Mouse (Mus musculus) liver, embryonic 11.5 days (tissue): Measurements from ENCODE around the gene Cdk11b. TPM values are rescaled to one million over a fixed set of nuclear protein-coding genes. Genes with fewer than 3 reads are reported as not detected.
A peak's percentile ranks its signal among the peaks of the same experiment; 100 is the strongest.
"Not testable (repeated sequence)": the region's sequence is repeated elsewhere in the genome, so short reads cannot be mapped to it uniquely, and the experiment has no call there.

ENCODE experiments used
- ATAC-seq: fragments of 200-750 bp; cut with Nextera tagmentation; replicated peaks from 2 replicates; pipeline ENCODE4 v1.8.0; 2017; ENCODE audit warnings: moderate number of reproducible peaks, mild to moderate bottlenecking, moderate TSS enrichment, moderate library complexity; ENCODE audit not compliant: low FRiP score
- DNase-seq: peaks from one replicate; pipeline ENCODE4 v3.0.0-alpha.2; 2017; ENCODE audit warnings: low spot score
- H3K27ac ChIP-seq: fragments of 300-500 bp; sonication (generic); 2 replicates; pipeline ENCODE4 v1.5.1; 2014; ENCODE audit warnings: mild to moderate bottlenecking, low read depth, low read length, control low read depth
- H3K27me3 ChIP-seq: fragments of 300-500 bp; sonication (generic); replicated peaks from 2 replicates; pipeline ENCODE4 v1.6.1; 2014; ENCODE audit warnings: low read length, mixed read lengths; ENCODE audit not compliant: control insufficient read depth, insufficient read depth
- H3K36me3 ChIP-seq: fragments of 300-500 bp; sonication (generic); 2 replicates; pipeline ENCODE4 v1.6.1; 2014; ENCODE audit warnings: mild to moderate bottlenecking, low read length, moderate library complexity, mixed read lengths; ENCODE audit not compliant: control insufficient read depth, insufficient read depth
- H3K4me1 ChIP-seq: fragments of 300-500 bp; sonication (generic); replicated peaks from 2 replicates; pipeline ENCODE4 v1.6.1; 2014; ENCODE audit warnings: low read length, mixed read lengths; ENCODE audit not compliant: control insufficient read depth, insufficient read depth
- H3K4me2 ChIP-seq: fragments of 300-500 bp; sonication (generic); 2 replicates; pipeline ENCODE4 v1.6.1; 2014; ENCODE audit warnings: mild to moderate bottlenecking, control low read depth, moderate library complexity
- H3K4me3 ChIP-seq: fragments of 300-500 bp; sonication (generic); 2 replicates; pipeline ENCODE4 v1.5.1; 2014; ENCODE audit warnings: low read depth, low read length, control low read depth
- H3K9ac ChIP-seq: fragments of 300-500 bp; sonication (generic); 2 replicates; pipeline ENCODE4 v1.6.1; 2014; ENCODE audit warnings: low read depth, low read length, control low read depth
- H3K9me3 ChIP-seq: fragments of 300-500 bp; sonication (generic); 2 replicates; pipeline ENCODE4 v1.6.1; 2016; ENCODE audit warnings: low read length, inconsistent platforms, mixed read lengths; ENCODE audit not compliant: control insufficient read depth
- WGBS: fragments of 180-500 bp; shearing (Covaris S2); extraction: QIAGEN DNeasy Blood & Tissue Kit; methylation state at CpG from one replicate; pipeline ENCODE4 v1.1.7; 2014; 5-methylcytosine and 5-hydroxymethylcytosine counted together
- polyA plus RNA-seq: library from polyadenylated mRNA; unstranded; fragments of >200 nt; fragmentation: Nextera tagmentation; extraction: Ambion mirVana; gene quantifications from 2 replicates; pipeline ENCODE4 v1.2.1, GENCODE M21; 2014

Gene Cdk11b
- polyA plus RNA-seq, 1 experiment from 2014 or later: 64.9 TPM

- DNase-seq (no peak), ATAC-seq (peak; percentile 6; the same call in 1 of the 2 replicates)
- no peak overlapping the region for H3K27ac ChIP-seq
- peak overlapping the region; percentile 72 for H3K4me2 ChIP-seq
- H3K36me3 ChIP-seq: no peaks in the 10 kb centered on the region
- 0 out of 2 replicates have a peak overlapping the region, but pooled peaks have one; percentile 38 for H3K9ac ChIP-seq
- H3K9me3 ChIP-seq: no peaks in the 10 kb centered on the region
- H3K27me3 ChIP-seq: no peaks in the 10 kb centered on the region
- WGBS: 1% methylated on average over 8 of the region's 8 CpGs
- H3K4me3 ChIP-seq: peak overlapping the region; percentile 89
- peaks cover 6% of the 10 kb centered on the region for H3K4me1 ChIP-seq
These were observed 45.0 kb downstream of the Cdk11b start for GRCm38 (mm10) chr4:155669598-155670075.

- H3K27me3 ChIP-seq, H3K4me1 ChIP-seq, H3K9ac ChIP-seq, H3K36me3 ChIP-seq, DNase-seq, ATAC-seq, H3K4me3 ChIP-seq, H3K27ac ChIP-seq, H3K4me2 ChIP-seq, H3K9me3 ChIP-seq: not testable (repeated sequence)
- 64% methylated on average over 4 of the region's 4 CpGs for WGBS
These were observed 45.6 kb downstream of the Cdk11b start for GRCm38 (mm10) chr4:155670236-155670635.

DNA sequence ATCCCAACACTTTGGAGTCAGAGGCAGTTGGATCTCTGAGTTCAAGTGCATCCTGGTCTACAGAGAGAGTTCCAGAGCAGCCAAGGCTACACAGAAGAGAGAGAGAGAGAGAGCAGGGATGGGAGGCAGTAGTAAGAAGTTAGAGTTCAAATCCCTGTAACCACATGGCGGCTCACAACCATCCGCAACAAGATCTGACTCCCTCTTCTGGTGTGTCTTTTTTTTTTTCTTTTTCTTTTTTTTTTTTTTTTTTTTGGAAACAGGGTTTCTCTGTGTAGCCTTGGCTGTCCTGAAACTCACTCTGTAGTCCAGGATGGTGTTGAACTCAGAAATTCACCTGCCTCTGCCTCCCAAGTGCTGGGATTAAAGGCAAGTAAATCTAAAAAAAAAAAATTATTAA, 47.4 kb downstream of the Cdk11b start:
- DNase-seq (no peak), ATAC-seq (no peak)
- no peaks in the 10 kb centered on the region for H3K27me3 ChIP-seq
- H3K4me2 ChIP-seq: no peak overlapping the region
- no peak overlapping the region for H3K27ac ChIP-seq
- H3K9me3 ChIP-seq: no peaks in the 10 kb centered on the region
- H3K4me1 ChIP-seq: peaks cover 6% of the 10 kb centered on the region
- no peaks in the 10 kb centered on the region for H3K36me3 ChIP-seq
- no peak overlapping the region for H3K4me3 ChIP-seq
- H3K9ac ChIP-seq: no peak overlapping the region
- 58% methylated on average over 2 of the region's 2 CpGs for WGBS

GRCm38 (mm10) chr4:155675991-155676390, 51.3 kb downstream of the Cdk11b start:
- no peak for DNase-seq
- Histone ChIP-seq H3K4me1 (no peaks in the 10 kb centered on the region), H3K4me2 (no peak overlapping the region), H3K9ac (no peak overlapping the region), H3K27me3 (no peaks in the 10 kb centered on the region), H3K27ac (no peak overlapping the region), H3K36me3 (no peaks in the 10 kb centered on the region), H3K9me3 (no peaks in the 10 kb centered on the region), H3K4me3 (no peak overlapping the region)
- ATAC-seq: no peak
- 82% methylated on average over 2 of the region's 2 CpGs for WGBS

DNA sequence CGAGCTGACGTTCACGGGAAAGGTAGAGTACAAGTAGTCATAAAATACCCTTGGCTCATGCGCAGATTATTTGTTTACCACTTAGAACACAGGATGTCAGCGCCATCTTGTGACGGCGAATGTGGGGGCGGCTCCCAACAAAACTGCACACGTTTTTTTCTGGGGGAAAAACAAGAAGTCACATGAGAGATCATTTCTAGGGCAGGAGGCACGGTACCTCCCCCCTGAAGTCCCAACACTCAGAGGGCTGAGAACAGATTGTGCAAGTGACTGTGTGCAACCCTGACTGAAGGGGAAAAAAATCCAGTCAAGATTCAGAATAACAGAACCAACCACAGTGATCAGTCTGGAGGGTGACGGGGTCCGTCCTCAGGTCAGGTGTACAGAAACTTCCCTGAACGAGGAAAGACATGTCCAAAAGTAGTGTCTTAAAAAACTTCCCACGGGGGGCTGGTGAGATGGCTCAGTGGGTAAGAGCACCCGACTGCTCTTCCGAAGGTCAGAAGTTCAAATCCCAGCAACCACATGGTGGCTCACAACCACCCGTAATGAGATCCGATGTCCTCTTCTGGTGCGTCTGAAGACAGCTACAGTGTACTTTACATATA, 59.1 kb downstream of the Cdk11b start:
- ATAC-seq, DNase-seq, H3K9me3 ChIP-seq, H3K4me2 ChIP-seq, H3K36me3 ChIP-seq, H3K4me1 ChIP-seq, H3K27me3 ChIP-seq, H3K4me3 ChIP-seq, H3K27ac ChIP-seq, H3K9ac ChIP-seq: not testable (repeated sequence)
- 87% methylated on average over 15 of the region's 19 CpGs for WGBS

- not testable (repeated sequence) for H3K9me3 ChIP-seq, H3K27me3 ChIP-seq, H3K4me2 ChIP-seq, ATAC-seq, H3K4me3 ChIP-seq, H3K9ac ChIP-seq, H3K27ac ChIP-seq, DNase-seq, H3K4me1 ChIP-seq, H3K36me3 ChIP-seq
- WGBS: 80% methylated on average over 4 of the region's 4 CpGs
These were observed 63.1 kb downstream of the Cdk11b start for GRCm38 (mm10) chr4:155687764-155688163.

DNA sequence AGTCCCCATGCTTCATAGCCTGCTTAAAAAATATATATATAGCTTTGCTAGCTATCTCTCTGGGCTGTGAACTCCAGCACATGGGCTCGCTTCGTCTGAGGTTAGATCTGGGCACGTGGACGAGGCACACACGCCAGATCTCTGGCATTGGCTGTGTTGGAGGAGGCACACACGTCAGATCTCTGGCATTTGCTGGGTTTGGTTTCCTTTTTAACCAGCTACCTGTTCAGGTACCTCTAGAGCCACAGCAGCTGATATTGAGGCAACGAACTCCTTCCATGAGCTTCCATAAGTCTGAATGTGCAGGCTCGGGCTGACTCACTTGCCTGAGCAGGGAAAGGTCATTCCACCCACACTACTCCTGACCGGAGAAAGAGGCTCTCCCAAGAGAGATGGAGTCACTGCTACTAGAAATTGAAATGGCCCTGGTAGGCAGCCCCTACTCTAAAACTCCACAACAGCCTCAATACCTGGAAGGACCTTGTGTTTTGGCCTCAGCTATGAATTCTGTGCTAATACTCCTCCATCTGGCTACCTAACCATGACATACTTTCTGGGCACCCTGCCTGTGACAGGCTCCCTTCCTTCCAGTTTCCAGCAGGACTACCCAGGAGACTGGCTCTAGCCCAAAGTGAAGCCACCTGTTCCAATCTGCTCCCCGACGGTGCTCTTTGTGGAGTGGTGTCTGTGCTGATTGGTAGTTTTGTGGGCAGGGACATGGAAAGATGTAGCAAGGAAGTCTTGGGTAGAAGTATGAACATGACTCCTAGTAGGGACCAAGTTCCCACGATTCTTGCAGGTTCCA, 66.1 kb downstream of the Cdk11b start:
- 75% methylated on average over 12 of the region's 12 CpGs for WGBS
- Histone ChIP-seq H3K36me3 (no peaks in the 10 kb centered on the region), H3K4me2 (no peak overlapping the region), H3K27ac (no peak overlapping the region), H3K4me1 (0 out of 2 replicates have a peak, but pooled peaks cover 2% of the 10 kb centered on the region), H3K9ac (no peak overlapping the region), H3K27me3 (peaks cover 33% of the 10 kb centered on the region), H3K9me3 (no peaks in the 10 kb centered on the region; the same call in 1 of the 2 replicates), H3K4me3 (no peak overlapping the region)
- ATAC-seq (no peak), DNase-seq (no peak)

DNA sequence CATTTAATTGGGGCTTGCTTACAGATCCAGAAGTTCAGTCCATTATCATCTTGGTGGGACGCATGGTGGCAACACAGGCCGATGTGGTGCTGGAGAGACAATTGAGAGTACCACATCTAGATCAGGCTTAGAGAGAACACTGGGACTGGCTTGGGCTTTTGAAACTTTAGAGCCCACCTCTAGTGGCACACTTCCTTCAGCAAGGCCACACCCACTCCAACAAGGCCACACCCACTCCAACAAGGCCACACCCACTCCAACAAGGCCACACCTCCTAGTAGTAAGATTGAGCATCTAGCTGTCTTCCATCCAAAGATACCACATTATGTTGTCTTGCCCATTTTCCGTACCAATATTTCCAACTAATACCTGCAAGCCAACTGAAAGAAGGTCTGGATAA, 67.8 kb downstream of the Cdk11b start:
- 0 out of 2 replicates have a peak, but pooled peaks cover 2% of the 10 kb centered on the region for H3K4me1 ChIP-seq
- no peaks in the 10 kb centered on the region for H3K9me3 ChIP-seq
- WGBS: 93% methylated on average over 3 of the region's 3 CpGs
- H3K27me3 ChIP-seq: peaks cover 45% of the 10 kb centered on the region
- ATAC-seq (no peak), DNase-seq (no peak)
- no peak overlapping the region for H3K4me2 ChIP-seq
- H3K27ac ChIP-seq: no peak overlapping the region
- H3K36me3 ChIP-seq: no peaks in the 10 kb centered on the region
- no peak overlapping the region for H3K9ac ChIP-seq
- H3K4me3 ChIP-seq: no peak overlapping the region
